Mouse (Mus musculus) ES-Bruce4 (cell line): ENCODE measurements around the gene Six1.

Source experiments
- CTCF ChIP-seq: IDR thresholded peaks from one replicate; pipeline ENCODE4 v1.8.1; 2011; ENCODE audit warnings: low read depth, low read length
- EP300 ChIP-seq: IDR thresholded peaks from 2 replicates; pipeline ENCODE4 v1.6.1; 2011; ENCODE audit warnings: low read depth, low read length; ENCODE audit not compliant: insufficient read depth
- POLR2A ChIP-seq: IDR thresholded peaks from one replicate; pipeline ENCODE4 v1.8.1; 2011; ENCODE audit warnings: low read length; ENCODE audit not compliant: insufficient read depth

GRCm38 (mm10) chr12:73090672-73091335 lies 37.1 kb upstream of the Six1 start:
- TF ChIP-seq CTCF (no peak), POLR2A (no peak), EP300 (no peak)
